Mouse (Mus musculus): ENCODE measurements at regions not wholly inside any gene's neighbourhood (a gene's known extent, or its start where the extent isn't known, plus 50 kb on each side); places are given as distances from the start of the nearest gene placed in this dataset.
A peak's percentile ranks its signal among the peaks of the same experiment; 100 is the strongest.

DNA sequence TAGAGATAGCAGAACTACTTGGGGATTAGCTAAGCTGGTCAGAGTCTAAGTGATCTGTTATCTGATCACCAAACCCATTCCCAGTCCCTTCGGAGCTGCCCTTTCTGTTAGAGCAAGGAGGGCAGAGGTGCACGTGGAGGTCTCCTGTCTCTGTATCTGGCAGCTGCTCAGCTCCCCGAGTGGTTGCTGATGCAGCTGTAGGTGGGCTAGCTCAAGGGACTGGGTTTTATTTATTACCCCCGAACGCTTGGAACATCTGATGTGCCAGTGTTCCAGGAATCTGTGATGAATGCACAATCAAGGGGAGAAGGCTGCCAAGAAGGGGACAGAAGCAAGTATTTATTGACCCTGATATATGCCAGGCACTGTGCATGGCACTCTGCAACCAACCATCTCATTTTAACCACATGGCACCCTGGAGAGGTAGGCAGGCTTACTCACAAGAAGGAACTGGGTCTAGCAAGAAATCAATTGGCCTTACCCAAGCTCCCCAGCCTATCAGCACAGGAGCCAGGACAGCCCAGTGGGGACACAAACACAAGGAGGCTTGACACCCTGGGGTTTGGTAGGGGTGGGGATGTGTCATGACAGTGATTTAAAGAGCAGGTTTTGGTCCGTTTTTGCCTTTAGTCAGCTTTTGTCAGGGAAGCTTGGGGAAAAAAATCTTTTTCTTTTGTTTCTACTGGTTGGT lies 154.6 kb upstream of the Bmper start:
- TF ChIP-seq CTCF (IDR thresholded peaks at IDR 0.05; ENCODE audit: low read depth) (no peak), EP300 (IDR thresholded peaks at IDR 0.05; ENCODE audit: low read depth) (no peak)
- ATAC-seq (no peak), DNase-seq (no peak)
- H3K27ac ChIP-seq (ENCODE audit: low read depth) = no peak overlapping the region
- no peak overlapping the region for H3K4me2 ChIP-seq (ENCODE audit: low read depth, low read length)
- 67% methylated on average over 6 of the region's 6 CpGs for WGBS (ENCODE audit: insufficient replicate concordance)
- H3K4me1 ChIP-seq (ENCODE audit: insufficient read depth) = no peaks in the 10 kb centered on the region
- H3K9me3 ChIP-seq (ENCODE audit: low read length) = no peaks in the 10 kb centered on the region
- no peak overlapping the region for H3K4me3 ChIP-seq (ENCODE audit: low read depth, low read length)
- no peaks in the 10 kb centered on the region for H3K27me3 ChIP-seq (ENCODE audit: insufficient read depth, low read length)
- no peaks in the 10 kb centered on the region for H3K36me3 ChIP-seq (replicated peaks; ENCODE audit: insufficient read depth, low read length)
- no peak overlapping the region for H3K9ac ChIP-seq (replicated peaks)

DNA sequence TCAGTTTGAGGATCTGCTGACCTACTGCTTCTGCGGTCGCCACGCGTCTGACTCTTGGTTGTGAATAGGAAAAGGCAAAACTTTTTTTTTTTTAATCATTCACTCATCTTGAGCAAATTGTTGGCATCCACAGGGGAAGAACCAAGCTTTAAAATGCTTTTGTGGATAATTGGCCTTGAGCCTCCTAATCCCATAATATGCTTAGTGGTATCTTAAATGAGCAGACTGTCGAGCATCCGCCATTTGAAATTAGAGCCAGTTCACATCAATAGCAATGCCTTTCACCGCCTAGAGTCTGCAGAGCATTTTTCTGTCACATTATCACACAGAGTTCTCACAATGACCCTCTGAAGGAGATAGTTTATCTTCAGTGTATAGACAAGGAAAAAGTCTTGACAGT lies 153.7 kb upstream of the Bmper start:
- Histone ChIP-seq H3K4me1 (ENCODE audit: insufficient read depth) (no peaks in the 10 kb centered on the region), H3K4me2 (ENCODE audit: low read depth, low read length) (no peak overlapping the region), H3K36me3 (replicated peaks; ENCODE audit: insufficient read depth, low read length) (no peaks in the 10 kb centered on the region), H3K27ac (ENCODE audit: low read depth) (no peak overlapping the region), H3K27me3 (ENCODE audit: insufficient read depth, low read length) (no peaks in the 10 kb centered on the region), H3K9me3 (ENCODE audit: low read length) (no peaks in the 10 kb centered on the region), H3K4me3 (ENCODE audit: low read depth, low read length) (no peak overlapping the region), H3K9ac (replicated peaks) (no peak overlapping the region)
- 84% methylated on average over 7 of the region's 7 CpGs for WGBS (ENCODE audit: insufficient replicate concordance)
- DNase-seq = no peak
- TF ChIP-seq EP300 (IDR thresholded peaks at IDR 0.05; ENCODE audit: low read depth) = no peak
- no peak for TF ChIP-seq CTCF (IDR thresholded peaks at IDR 0.05; ENCODE audit: low read depth)
- ATAC-seq = no peak

DNA sequence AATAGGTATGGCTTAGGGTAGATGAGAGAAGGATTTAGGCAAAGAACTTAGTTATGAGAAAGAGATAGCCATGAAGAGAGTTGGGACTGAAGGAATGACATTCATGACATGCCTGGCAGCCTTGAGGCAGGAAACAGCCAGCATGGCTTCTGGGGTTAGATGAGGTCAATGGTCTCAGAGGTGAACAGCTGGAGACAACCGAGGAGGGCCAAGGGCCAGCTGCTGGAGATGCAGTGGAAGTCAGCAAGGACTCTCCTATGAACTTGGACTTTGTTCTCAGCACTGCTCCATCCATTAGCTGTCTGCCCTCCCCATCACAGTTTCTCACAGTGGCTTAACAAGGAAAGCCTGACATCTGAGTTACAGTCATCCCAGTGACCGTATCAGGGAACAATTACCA lies 151.9 kb upstream of the Bmper start:
- no peak overlapping the region for H3K4me2 ChIP-seq (ENCODE audit: low read depth, low read length)
- no peak overlapping the region for H3K4me3 ChIP-seq (ENCODE audit: low read depth, low read length)
- DNase-seq (no peak), ATAC-seq (no peak)
- no peak for TF ChIP-seq EP300 (IDR thresholded peaks at IDR 0.05; ENCODE audit: low read depth)
- TF ChIP-seq CTCF (IDR thresholded peaks at IDR 0.05; ENCODE audit: low read depth) = no peak
- H3K4me1 ChIP-seq (ENCODE audit: insufficient read depth) = no peaks in the 10 kb centered on the region
- H3K36me3 ChIP-seq (replicated peaks; ENCODE audit: insufficient read depth, low read length) = no peaks in the 10 kb centered on the region
- no peaks in the 10 kb centered on the region for H3K9me3 ChIP-seq (ENCODE audit: low read length)
- H3K27me3 ChIP-seq (ENCODE audit: insufficient read depth, low read length) = no peaks in the 10 kb centered on the region
- no peak overlapping the region for H3K9ac ChIP-seq (replicated peaks)
- 56% methylated on average over 2 of the region's 2 CpGs for WGBS (ENCODE audit: insufficient replicate concordance)
- no peak overlapping the region for H3K27ac ChIP-seq (ENCODE audit: low read depth)

DNA sequence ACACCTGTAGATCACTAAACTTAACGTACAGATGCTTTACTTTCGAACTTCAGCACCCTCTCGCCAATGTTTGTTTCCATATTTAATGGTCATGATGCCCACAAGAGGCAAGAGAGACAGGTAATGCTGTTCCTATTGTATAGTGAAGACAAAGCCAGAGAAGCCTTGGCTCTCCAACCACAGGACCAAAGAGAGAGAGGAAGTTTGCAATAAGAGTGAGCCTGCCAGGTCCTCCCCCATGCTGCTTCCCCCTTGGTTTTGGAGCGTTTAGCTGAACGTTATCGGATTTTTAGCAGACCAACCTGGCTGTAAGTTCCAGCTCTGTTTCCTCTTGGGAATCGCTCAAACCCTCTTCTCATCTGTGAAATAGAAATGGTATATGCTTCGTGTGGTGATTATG lies 150.1 kb upstream of the Bmper start:
- no peak overlapping the region for H3K4me3 ChIP-seq (ENCODE audit: low read depth, low read length)
- TF ChIP-seq EP300 (IDR thresholded peaks at IDR 0.05; ENCODE audit: low read depth) = no peak
- no peak for TF ChIP-seq CTCF (IDR thresholded peaks at IDR 0.05; ENCODE audit: low read depth)
- H3K27me3 ChIP-seq (ENCODE audit: insufficient read depth, low read length) = no peaks in the 10 kb centered on the region
- no peaks in the 10 kb centered on the region for H3K9me3 ChIP-seq (ENCODE audit: low read length)
- H3K9ac ChIP-seq (replicated peaks) = no peak overlapping the region
- 47% methylated on average over 8 of the region's 8 CpGs for WGBS (ENCODE audit: insufficient replicate concordance)
- DNase-seq (no peak), ATAC-seq (no peak)
- no peaks in the 10 kb centered on the region for H3K36me3 ChIP-seq (replicated peaks; ENCODE audit: insufficient read depth, low read length)
- H3K27ac ChIP-seq (ENCODE audit: low read depth) = no peak overlapping the region
- H3K4me1 ChIP-seq (ENCODE audit: insufficient read depth) = no peaks in the 10 kb centered on the region
- H3K4me2 ChIP-seq (ENCODE audit: low read depth, low read length) = no peak overlapping the region

DNA sequence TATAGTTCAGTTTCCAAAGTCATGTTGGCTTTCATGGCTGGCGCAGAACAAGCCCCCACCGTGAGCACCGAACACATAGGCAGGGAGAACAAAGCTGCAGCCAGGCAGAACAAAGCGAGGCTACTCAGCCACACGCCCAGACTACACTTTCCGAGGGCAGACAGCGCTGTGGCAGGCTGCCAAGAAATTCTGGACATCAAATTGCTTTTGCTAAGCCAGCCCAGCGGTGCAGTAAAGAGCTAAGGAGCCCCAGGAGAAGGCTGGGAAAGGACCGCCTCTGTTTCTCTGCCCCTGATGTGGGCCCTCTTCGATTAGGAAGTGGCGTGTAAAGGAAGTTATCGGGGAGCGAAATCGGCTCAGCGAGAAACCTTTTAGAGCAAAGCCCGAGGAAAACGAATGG lies 139.3 kb upstream of the Bmper start:
- no peak overlapping the region for H3K4me3 ChIP-seq (ENCODE audit: low read depth, low read length)
- DNase-seq (peak; percentile 51), ATAC-seq (no peak)

DNA sequence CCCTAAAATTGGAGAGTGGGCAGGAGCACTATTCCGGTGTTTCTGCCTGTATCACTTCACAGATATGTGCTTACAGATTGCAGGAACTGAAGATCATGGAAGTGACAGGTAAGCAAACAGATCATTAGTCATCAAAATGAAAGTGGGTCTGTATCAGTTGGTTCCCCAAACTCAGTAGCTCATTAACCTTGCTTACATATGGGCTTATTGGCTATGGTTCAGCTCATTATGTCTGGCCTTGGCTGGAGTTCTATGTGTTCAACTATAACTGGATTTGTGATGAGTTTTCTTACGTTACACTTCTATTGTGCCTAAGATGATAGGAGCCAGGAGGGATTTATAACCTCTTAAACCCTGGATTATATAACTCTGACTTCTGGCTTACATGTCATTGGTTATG lies 133.5 kb upstream of the Bmper start:
- Histone ChIP-seq H3K27ac (ENCODE audit: low read depth) (no peak overlapping the region), H3K27me3 (ENCODE audit: insufficient read depth, low read length) (no peaks in the 10 kb centered on the region), H3K4me2 (ENCODE audit: low read depth, low read length) (no peak overlapping the region), H3K9ac (replicated peaks) (no peak overlapping the region), H3K36me3 (replicated peaks; ENCODE audit: insufficient read depth, low read length) (no peaks in the 10 kb centered on the region), H3K4me3 (ENCODE audit: low read depth, low read length) (no peak overlapping the region), H3K4me1 (ENCODE audit: insufficient read depth) (no peaks in the 10 kb centered on the region), H3K9me3 (ENCODE audit: low read length) (no peaks in the 10 kb centered on the region)
- TF ChIP-seq CTCF (IDR thresholded peaks at IDR 0.05; ENCODE audit: low read depth) (no peak), EP300 (IDR thresholded peaks at IDR 0.05; ENCODE audit: low read depth) (no peak)
- WGBS (ENCODE audit: insufficient replicate concordance) = 74% methylated on average over 2 of the region's 2 CpGs
- no peak for ATAC-seq
- no peak for DNase-seq

More for the DNA sequence above, 139.3 kb upstream of the Bmper start:
- WGBS (ENCODE audit: insufficient replicate concordance) = 27% methylated on average over 17 of the region's 17 CpGs
- no peak for TF ChIP-seq EP300 (IDR thresholded peaks at IDR 0.05; ENCODE audit: low read depth)
- TF ChIP-seq CTCF (IDR thresholded peaks at IDR 0.05; ENCODE audit: low read depth) = no peak
- Histone ChIP-seq H3K9ac (replicated peaks) (no peak overlapping the region), H3K9me3 (ENCODE audit: low read length) (no peaks in the 10 kb centered on the region), H3K4me2 (ENCODE audit: low read depth, low read length) (0 out of 2 replicates have a peak overlapping the region, but pooled peaks have one; percentile 18), H3K27ac (ENCODE audit: low read depth) (no peak overlapping the region), H3K36me3 (replicated peaks; ENCODE audit: insufficient read depth, low read length) (no peaks in the 10 kb centered on the region), H3K27me3 (ENCODE audit: insufficient read depth, low read length) (no peaks in the 10 kb centered on the region), H3K4me1 (ENCODE audit: insufficient read depth) (no peaks in the 10 kb centered on the region)
